Mouse (Mus musculus): Measurements from ENCODE around the gene Ttyh2.

The Ttyh2 gene

GRCm38 (mm10) chr11:114675341-114675825 is at the start of gene Ttyh2:
Gene Ttyh2 (plus strand): TSS chr11:114675431.
- peak; percentile 91 for DNase-seq

DNA sequence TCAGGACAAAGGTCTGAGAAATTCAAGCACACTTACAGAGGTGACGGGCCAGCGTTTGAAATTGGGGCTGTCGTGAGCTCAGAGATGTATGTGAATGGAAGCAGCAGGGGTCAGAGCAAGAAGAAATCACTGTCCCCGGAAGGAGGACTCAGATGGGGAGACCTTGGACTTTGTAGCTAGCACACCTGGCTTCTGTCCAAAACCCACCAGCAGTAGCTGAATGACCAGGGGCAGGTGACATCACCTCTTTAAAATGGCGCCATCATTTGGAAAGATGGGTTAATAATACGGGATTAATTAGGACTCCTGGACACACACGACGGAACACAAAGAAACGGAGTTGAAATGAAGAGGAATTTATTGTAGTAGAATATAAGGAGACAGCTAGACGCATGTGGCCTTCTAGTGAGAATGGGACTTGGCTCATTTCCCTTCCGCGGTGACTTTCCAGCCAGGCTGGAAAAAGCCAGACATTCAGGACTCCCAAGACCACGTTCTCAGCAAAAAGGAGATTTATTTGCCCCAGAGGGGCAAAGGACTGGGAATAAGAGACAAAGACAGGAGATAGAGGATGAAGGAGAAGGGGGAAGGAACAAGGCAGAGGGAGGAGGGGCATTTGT is 49.0 kb upstream of the Ttyh2 start:
- DNase-seq, result no peak

- no peak for DNase-seq
Measured at GRCm38 (mm10) chr11:114627036-114627435, 48.2 kb upstream of the Ttyh2 start.

GRCm38 (mm10) chr11:114628032-114628431 is 47.2 kb upstream of the Ttyh2 start:
- peak; percentile 23 for DNase-seq

DNA sequence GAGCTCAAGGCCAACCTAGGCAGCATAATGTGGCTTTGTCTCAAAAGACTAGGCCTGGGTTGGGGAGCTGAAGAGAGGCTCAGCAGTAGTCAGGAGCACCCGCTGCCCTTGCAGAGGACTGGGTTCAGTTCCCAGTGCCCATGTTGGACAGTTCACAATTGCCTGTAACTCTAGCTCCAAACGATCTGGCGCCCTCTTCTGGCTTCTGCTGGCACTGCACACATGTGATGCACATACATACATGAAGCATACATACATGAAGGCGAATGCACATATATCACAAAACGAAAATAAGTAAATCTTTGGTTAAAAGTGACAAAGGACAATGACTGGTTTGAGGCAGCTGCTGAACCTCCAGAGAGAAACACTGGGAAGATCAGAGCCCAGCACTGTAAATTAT is 45.2 kb upstream of the Ttyh2 start:
- DNase-seq, result no peak

GRCm38 (mm10) chr11:114632266-114632665 is 43.0 kb upstream of the Ttyh2 start:
- no peak for DNase-seq

- DNase-seq, result peak; percentile 87
Measured at GRCm38 (mm10) chr11:114636292-114636691, 38.9 kb upstream of the Ttyh2 start.

GRCm38 (mm10) chr11:114636727-114637505 is 38.3 kb upstream of the Ttyh2 start:
- no peak for DNase-seq

DNA sequence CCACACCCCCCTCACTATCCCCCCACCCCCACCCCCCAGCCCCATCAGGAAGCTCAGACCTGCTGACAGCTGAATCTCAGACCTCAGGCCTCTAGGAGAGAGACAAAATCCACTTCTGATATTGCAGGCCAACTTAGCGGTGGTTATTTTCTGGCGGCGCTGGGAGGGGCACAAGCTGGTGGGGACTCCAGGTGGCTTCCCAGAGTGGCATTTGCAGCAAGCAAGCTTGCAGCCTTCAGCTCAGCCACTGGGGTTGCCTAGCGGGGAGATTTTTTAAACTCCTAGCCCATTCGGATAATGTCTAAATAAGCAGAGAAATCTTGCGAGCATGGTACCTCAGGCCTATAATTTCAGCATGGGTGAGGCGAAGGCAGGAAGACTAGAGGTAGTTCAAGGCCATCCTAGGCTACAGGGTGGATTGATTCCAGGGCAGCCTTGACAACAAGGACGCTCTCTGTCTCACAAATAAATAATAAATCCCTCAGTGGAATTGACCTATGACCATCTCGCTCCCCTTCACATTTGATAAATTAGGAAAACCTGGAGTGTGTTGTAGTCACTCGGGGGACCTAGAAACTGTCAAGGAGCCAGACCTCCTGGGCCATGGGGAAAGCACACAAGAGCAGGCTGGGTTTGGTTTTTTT is 36.5 kb upstream of the Ttyh2 start:
- no peak for DNase-seq

- DNase-seq, result no peak
Measured at GRCm38 (mm10) chr11:114639681-114640103, 35.5 kb upstream of the Ttyh2 start.

DNA sequence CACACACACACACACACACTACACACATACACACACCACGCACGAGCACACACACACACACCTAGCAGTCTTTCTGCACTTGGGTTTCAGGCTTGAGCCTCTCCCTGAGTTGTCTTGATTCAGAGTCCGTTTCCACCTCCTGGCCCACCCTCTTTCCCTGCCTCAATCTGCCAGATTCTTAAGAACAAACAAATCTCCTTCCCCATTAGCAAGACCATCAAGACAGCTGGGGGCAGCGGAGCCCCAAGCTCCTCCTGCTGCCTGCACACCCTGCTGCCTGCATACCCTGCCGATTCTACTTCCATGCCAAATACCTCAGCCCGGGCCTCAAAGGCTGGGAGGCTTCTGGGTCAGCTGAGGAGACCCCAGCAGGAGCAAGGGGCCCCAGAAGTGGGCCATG is 34.6 kb upstream of the Ttyh2 start:
- DNase-seq, result no peak

GRCm38 (mm10) chr11:114641136-114641535 is 34.1 kb upstream of the Ttyh2 start:
- DNase-seq, result no peak

DNA sequence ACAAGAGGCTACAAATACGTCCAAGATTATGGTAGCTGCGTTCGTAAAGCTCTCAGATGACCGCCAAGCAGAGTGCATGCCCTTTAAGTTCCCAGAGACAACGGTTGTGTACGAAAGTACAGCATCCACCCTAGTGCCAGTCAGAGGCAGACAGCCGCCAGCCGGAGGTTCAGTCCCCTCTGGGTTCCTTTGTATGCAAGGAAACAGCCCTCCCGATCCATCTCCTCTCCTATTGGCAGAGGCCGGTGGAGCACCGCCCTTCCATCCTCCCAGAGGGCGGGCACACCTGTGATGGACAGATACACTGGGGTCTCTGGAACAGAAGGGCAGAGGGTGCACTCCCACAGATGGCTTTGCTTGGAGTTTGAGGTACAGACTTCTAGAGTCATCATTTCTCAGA is 33.0 kb upstream of the Ttyh2 start:
- DNase-seq, result no peak

DNA sequence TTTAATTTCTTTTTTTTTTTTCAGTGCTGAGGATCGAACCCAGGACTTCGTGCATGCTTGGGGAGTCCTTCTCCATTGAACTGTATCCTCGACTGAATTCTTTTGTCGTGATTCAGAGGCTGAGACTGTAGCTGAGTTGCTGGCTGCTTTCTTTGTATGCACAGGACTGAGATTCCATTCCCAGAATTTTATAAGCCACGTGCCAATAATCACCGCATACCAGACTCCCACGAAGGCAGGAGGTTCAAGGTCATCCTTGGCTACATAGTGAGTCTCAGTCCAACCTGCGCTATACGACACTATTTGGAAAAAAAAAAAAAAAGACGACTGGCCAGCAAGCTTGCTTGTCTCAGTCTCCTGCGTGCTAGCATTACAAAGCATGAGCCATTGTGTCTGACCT is 32.3 kb upstream of the Ttyh2 start:
- DNase-seq, result no peak

DNA sequence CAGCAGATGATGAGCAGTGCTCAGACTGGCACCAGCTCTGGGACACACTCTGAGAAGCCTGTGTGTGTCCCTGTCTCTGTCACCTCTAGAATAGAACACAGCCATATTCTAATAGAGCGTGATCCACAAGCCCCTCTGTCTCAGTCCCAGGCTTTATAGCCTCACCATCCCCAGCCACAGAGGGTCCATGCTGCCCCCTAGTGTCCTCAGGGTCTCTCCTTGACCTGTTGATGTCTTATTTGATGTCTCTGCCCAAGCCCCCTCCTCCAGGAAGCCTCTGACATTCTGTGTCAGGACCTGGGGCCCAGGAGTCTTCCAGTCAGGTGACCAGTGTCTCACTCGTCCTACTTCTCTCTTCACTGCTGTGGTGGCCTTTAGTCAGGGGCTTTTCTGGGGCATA is 31.1 kb upstream of the Ttyh2 start:
- DNase-seq, result no peak

GRCm38 (mm10) chr11:114649510-114649909 is 25.7 kb upstream of the Ttyh2 start:
- DNase-seq, result no peak

GRCm38 (mm10) chr11:114652531-114652930 is 22.7 kb upstream of the Ttyh2 start:
- no peak for DNase-seq

- DNase-seq, result no peak
Measured at GRCm38 (mm10) chr11:114653664-114654063, 21.6 kb upstream of the Ttyh2 start.

- DNase-seq, result peak; percentile 51
Measured at GRCm38 (mm10) chr11:114654552-114654951, 20.7 kb upstream of the Ttyh2 start.

GRCm38 (mm10) chr11:114655350-114656008 is 19.8 kb upstream of the Ttyh2 start:
- DNase-seq, result no peak

DNA sequence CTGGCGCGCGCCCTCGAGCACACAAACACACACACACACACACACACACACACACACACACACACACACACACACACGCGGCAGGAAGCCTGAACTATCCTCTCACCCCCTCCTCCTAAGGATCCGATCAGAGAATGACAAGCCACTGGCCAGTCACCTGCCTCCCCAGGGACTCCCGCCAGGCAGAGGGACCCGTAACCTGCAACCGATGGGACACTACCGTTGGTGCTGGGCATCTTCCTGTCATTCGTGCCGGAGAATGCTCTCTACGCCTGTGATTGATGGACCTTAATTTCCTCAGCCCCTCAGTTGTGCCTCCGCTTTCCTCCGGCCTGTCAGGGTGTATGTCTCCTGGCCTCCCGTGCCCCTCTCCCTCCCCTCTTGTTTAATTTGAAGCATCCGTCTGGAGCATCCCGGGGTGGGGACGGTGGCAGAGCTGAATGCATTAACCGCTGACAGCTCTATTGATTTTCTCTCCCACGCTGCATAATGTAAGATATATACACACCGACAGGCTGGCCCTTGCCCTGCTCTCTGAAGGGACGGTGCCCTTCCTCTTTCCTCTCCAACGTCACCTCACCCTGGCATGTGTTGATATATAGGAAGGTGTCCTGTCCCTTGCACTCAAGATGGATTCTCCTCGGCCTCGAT is 18.1 kb upstream of the Ttyh2 start:
- DNase-seq, result no peak

GRCm38 (mm10) chr11:114657737-114658136 is 17.5 kb upstream of the Ttyh2 start:
- peak; percentile 90 for DNase-seq

DNA sequence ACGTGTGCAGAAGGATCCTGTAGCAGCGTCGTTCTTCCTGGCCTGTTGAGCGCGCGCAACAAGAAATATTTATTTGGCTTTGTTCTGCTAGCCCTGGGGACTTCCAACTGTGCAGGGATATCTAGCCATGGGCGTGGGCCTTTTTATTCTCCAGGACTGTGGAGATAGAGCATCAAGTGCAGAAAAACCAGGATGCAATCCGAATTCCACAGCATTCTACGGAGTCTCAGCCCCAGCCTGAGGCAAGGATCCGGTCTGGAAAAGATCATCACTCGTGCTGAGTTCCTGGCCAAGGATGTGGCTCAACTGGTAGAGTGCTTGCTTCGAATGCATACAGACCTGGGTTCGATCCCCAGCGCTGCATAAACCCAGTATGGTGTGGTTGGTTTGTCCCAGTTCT is 13.1 kb upstream of the Ttyh2 start:
- no peak for DNase-seq
